Mouse (Mus musculus): ENCODE measurements around the gene Mmp11.

DNA sequence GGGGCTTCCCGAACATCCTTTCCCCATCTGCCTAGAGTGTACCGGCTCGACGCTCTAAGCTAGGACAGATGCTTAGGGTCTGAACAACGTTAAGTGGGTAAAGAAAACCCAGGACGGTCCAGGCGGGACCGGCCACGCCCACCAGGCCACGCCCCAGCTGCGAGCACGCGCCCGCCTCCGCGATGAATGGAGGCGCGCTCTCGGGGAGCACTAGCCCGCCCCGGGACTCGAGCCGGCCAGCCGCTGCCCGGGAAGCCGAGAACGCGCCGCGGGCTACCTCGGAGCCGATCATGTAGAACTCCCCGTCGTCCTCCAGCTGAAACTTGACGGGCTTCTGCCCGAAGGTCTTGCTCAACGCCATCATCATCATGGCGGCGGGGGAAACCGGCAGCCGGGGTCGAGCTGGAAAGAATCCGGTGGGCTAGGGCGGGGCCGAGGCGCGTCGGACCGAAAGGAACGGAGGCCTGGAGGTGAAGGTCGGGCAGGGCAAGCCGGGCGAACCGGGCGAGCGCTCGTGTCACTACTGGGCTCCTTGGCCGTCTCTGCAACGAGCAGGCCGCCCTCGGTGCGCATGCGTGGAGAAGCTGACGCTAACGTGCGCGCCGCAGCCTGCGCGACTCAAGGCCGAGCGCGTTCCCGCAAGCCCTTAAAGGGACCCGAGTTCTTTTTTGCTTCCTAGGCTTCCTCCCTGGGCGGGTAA is 15.1 kb downstream of the Mmp11 start, which contains the start of gene Smarcb1:
- TF ChIP-seq POLR2A (IDR thresholded peaks at IDR 0.05; ENCODE audit: borderline replicate concordance, control insufficient read depth, low read depth, low read length): peak; percentile 74; the same call in 1 of the 2 replicates
- no peak for TF ChIP-seq CTCF (IDR thresholded peaks at IDR 0.05; ENCODE audit: control insufficient read depth, insufficient read depth, low read length)
